In the genomic region with DNA sequence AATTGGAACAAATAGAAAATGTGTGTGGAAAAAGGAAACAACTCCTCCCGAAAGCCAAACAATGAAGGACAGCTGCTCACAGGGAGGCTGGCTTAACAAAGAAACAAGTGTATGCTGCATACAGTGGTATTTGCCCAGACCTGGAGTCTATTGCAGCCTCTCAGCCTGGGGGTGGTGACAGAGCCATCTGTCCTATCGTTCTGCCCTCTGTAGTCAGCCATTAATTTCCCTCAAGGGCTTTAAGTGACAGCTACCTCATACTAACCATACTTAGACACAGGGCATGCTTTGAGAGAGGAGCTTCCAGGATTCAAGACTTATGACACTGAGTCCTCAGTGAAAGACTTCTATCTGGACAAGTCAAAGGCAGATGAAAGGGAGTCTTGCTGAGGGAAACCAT, we compare ENCODE assay signal across 10 mouse cellular contexts.
A peak's percentile ranks its signal among the peaks of the same experiment; 100 is the strongest.
DNase-seq lines count a peak whose midpoint lies in the region; ATAC-seq and TF ChIP-seq lines count a peak whose summit lies in the region.
"Had no signal": no experiment of that assay in that cellular context is flagged by ENCODE, and none has a peak within 500 bp of the region (broad histone marks: within the 10 kb centered on the region; RNA-seq: fewer than 3 reads in every experiment).

No protein-coding gene starts in this region.

- no peak overlapping the region for H3K27ac ChIP-seq in heart, embryonic 12.5 days (ENCODE audit: poor library complexity, severe bottlenecking)
- peak overlapping the region; percentile 40; the same call in 1 of the 2 replicates for H3K27ac ChIP-seq in hindbrain, embryonic 10.5 days
- no peak overlapping the region for H3K27ac ChIP-seq in midbrain, postnatal 0 days (ENCODE audit: low read depth, low read length)
- H3K27ac ChIP-seq: liver, embryonic 15.5 days had no signal

- no peaks in the 10 kb centered on the region for H3K27me3 ChIP-seq in heart, embryonic 12.5 days (replicated peaks)
- H3K27me3 ChIP-seq in hindbrain, embryonic 10.5 days (ENCODE audit: insufficient read depth, poor library complexity, severe bottlenecking): no peaks in the 10 kb centered on the region
- H3K27me3 ChIP-seq in midbrain, postnatal 0 days (ENCODE audit: insufficient read depth, low read length): no peaks in the 10 kb centered on the region
- H3K27me3 ChIP-seq: liver, embryonic 15.5 days had no signal

- H3K36me3 ChIP-seq in heart, embryonic 12.5 days: no peaks in the 10 kb centered on the region
- H3K36me3 ChIP-seq in hindbrain, embryonic 10.5 days: no peaks in the 10 kb centered on the region
- no peaks in the 10 kb centered on the region for H3K36me3 ChIP-seq in midbrain, postnatal 0 days (ENCODE audit: insufficient read depth, low read length)
- H3K36me3 ChIP-seq: liver, embryonic 15.5 days had no signal

- 16% methylated on average over 2 of the region's 2 CpGs for WGBS in heart, embryonic 12.5 days
- 17% methylated on average over 2 of the region's 2 CpGs for WGBS in hindbrain, embryonic 10.5 days
- WGBS in midbrain, postnatal 0 days: 13% methylated on average over 2 of the region's 2 CpGs

- no peak overlapping the region for H3K4me2 ChIP-seq in heart, embryonic 12.5 days
- H3K4me2 ChIP-seq in midbrain, postnatal 0 days (ENCODE audit: low read depth, low read length, poor library complexity, severe bottlenecking): no peak overlapping the region
- H3K4me2 ChIP-seq: liver, embryonic 15.5 days had no signal

- DNase-seq in heart, adult 9 months (ENCODE audit: low spot score in 2 of 2): no peak
- peak; percentile 63 for DNase-seq in embryo, embryonic 10 days (ENCODE audit: low spot score)
- peak; percentile 59 for DNase-seq in hindbrain, embryonic 10.5 days (ENCODE audit: low spot score)
- DNase-seq in midbrain, postnatal 0 days (ENCODE audit: low spot score): peak; percentile 16
- DNase-seq in kidney, adult 9 months: no peak
- DNase-seq in frontal cortex, postnatal 36 days (ENCODE audit: low spot score in 2 of 2): no peak
- DNase-seq in adrenal gland, adult 18-20 months (ENCODE audit: low spot score in 2 of 2): no peak
- DNase-seq: gastrocnemius, postnatal 25 days had no signal

- peaks cover 5% of the 10 kb centered on the region for H3K4me1 ChIP-seq in heart, embryonic 12.5 days (replicated peaks)
- peaks cover 7% of the 10 kb centered on the region; the same call in 1 of the 2 replicates for H3K4me1 ChIP-seq in hindbrain, embryonic 10.5 days (replicated peaks)
- no peaks in the 10 kb centered on the region for H3K4me1 ChIP-seq in midbrain, postnatal 0 days (ENCODE audit: insufficient read depth, low read length)
- H3K4me1 ChIP-seq: liver, embryonic 15.5 days had no signal

- no peaks in the 10 kb centered on the region for H3K9me3 ChIP-seq in heart, embryonic 12.5 days (replicated peaks)
- no peaks in the 10 kb centered on the region for H3K9me3 ChIP-seq in hindbrain, embryonic 10.5 days
- H3K9me3 ChIP-seq in midbrain, postnatal 0 days (ENCODE audit: low read length): no peaks in the 10 kb centered on the region
- H3K9me3 ChIP-seq: liver, embryonic 15.5 days had no signal

- H3K9ac ChIP-seq in heart, embryonic 12.5 days: no peak overlapping the region
- H3K9ac ChIP-seq in midbrain, postnatal 0 days (replicated peaks; ENCODE audit: low read length, poor library complexity, severe bottlenecking): no peak overlapping the region
- H3K9ac ChIP-seq: liver, embryonic 15.5 days had no signal

- TF ChIP-seq CTCF in midbrain, postnatal 0 days (IDR thresholded peaks at IDR 0.05): no peak

- H3K4me3 ChIP-seq in heart, embryonic 12.5 days: no peak overlapping the region
- H3K4me3 ChIP-seq in hindbrain, embryonic 10.5 days: no peak overlapping the region
- no peak overlapping the region for H3K4me3 ChIP-seq in midbrain, postnatal 0 days (ENCODE audit: low read depth, low read length)
- H3K4me3 ChIP-seq: liver, embryonic 15.5 days had no signal

- 0 out of 2 replicates have a peak, but pooled peaks have one; percentile 53 for ATAC-seq in heart, embryonic 12.5 days (ENCODE audit: insufficient number of reproducible peaks, low FRiP score)
- no peak; the same call in 1 of the 2 replicates for ATAC-seq in midbrain, postnatal 0 days (ENCODE audit: low FRiP score)

Comparison
In these comparisons a context has a peak if more than half of its experiments do, and no peak if none do; other contexts are left out.
1. DNase-seq: peak in embryo, embryonic 10 days (single experiment), hindbrain, embryonic 10.5 days (single experiment) and midbrain, postnatal 0 days (single experiment); none in heart, adult 9 months (0 of 2), kidney, adult 9 months (single experiment), frontal cortex, postnatal 36 days (0 of 2) and adrenal gland, adult 18-20 months (0 of 2).